Mouse (Mus musculus): ENCODE measurements around the gene Fcrl5.

DNA sequence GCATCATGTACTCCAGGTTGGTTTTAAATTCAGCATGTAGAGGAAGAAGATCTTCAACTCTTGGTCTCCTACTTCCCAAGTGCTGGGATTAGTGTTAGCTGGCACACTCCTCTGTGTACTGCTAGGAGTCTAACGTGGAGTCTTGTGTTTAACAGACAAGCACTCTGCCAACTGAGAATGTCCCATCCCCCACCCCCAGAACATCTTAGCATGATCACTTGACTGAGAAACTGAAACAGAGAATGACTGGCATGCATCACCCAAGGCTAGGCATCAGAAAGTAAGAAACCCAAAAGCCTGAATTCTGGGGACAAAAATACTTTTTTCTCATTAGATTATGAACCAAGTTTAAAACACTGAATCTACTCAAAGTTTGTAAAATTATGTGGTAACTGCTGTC lies 86.3 kb downstream of the Fcrl5 start:
- TF ChIP-seq USF1 (IDR thresholded peaks at IDR 0.05; ENCODE audit: low read depth, low read length) (no peak), EP300 (IDR thresholded peaks at IDR 0.05; ENCODE audit: low read length) (peak; percentile 69; the same call in 1 of the 2 replicates), POLR2A (IDR thresholded peaks at IDR 0.05; ENCODE audit: low read depth, low read length) (no peak)

Data from CH12.LX (cell line).